Mouse (Mus musculus): ENCODE results near the gene Slc6a3.

- no peak for TF ChIP-seq CTCF (IDR thresholded peaks at IDR 0.05; ENCODE audit: extremely low read depth, insufficient read depth, low read length)
- TF ChIP-seq POLR2A (IDR thresholded peaks at IDR 0.05; ENCODE audit: extremely low read depth, insufficient read depth, low read length), result no peak
Measured at GRCm38 (mm10) chr13:73489986-73490385, 46.6 kb upstream of the Slc6a3 start.

All from cortical plate, adult 2 months (tissue).